Mouse (Mus musculus) right cerebral cortex, postnatal 10 days (tissue): ENCODE measurements at regions not wholly inside any gene's neighbourhood (a gene's known extent, or its start where the extent isn't known, plus 50 kb on each side); places are given as distances from the start of the nearest gene placed in this dataset.

Source experiments
- DNase-seq, 2 experiments: peaks; one replicate each; pipeline ENCODE4 v3.0.0; 2021; ENCODE audit warnings: low spot score in 2 of 2

DNA sequence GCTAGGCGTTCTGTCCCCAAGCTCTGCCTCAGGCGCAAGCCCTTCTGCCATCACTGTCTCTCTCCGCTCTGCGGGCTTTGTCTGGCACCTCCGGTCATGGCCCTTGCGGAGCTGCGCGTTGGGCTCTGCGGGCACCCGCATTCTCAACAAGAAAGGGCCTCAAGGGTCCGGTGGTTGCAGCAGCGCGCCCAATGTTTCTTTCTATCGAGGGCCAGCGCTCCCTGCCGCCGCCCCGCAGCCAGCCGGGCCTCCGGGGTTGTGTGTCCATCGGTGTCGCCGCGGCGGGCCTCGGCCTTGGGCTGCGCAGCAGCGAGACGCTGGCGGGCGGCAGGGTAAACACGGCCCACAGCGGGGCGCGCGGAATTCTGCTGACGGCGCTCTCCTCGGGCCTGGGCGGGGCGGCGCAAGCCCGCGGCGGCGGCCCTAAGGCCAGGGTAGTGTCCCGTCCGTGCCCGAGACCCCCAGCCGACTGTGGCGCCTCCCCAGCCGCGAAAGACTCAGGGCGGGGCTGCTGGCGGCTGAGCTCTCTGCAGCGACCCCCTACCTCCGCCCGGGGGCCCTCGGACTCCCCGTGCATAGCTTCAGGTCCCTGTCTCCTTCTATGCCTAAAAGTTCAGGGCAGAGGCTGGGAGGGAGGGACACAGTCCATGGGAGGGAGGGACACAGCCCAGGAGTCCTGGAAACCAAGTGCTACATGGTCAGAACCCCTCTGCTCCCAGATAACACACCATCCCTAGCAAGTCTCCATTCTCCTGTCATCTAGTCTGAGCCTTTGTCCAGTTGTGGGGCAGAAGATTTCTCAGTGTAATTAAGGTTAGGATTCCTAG, 80.9 kb downstream of the Efnb1 start:
- DNase-seq, result peak in 1 of 2 experiments; percentile 41

DNA sequence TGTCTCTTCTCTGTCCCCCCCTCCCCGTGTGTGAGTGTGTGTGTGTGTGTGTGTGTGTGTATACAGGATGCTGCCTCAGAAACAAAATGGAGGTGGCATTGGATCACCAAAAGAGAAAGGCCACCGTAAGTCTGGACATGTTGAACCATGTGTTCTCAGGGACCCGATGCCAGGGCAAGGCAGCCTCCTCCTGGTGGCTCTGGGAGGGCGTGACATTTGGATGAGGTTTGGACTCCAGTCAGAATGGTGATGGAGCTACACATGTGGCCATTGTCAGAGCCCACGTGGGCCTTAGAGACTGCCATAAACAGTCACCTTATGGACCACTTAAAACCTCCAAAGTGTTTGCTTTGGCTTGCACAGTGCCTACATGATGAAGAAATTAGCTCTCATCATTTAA, 80.0 kb downstream of the Efnb1 start:
- no peak for DNase-seq

- no peak for DNase-seq
Measured at GRCm38 (mm10) chrX:99215111-99215510, 79.2 kb downstream of the Efnb1 start.

- DNase-seq, result no peak
Measured at GRCm38 (mm10) chrX:99213565-99214153, 77.7 kb downstream of the Efnb1 start.

- no peak for DNase-seq
Measured at GRCm38 (mm10) chrX:99204077-99204476, 68.1 kb downstream of the Efnb1 start.

- DNase-seq, result no peak
Measured at GRCm38 (mm10) chrX:99201081-99201480, 65.2 kb downstream of the Efnb1 start.

- no peak for DNase-seq
Measured at GRCm38 (mm10) chrX:99199669-99200068, 63.7 kb downstream of the Efnb1 start.

DNA sequence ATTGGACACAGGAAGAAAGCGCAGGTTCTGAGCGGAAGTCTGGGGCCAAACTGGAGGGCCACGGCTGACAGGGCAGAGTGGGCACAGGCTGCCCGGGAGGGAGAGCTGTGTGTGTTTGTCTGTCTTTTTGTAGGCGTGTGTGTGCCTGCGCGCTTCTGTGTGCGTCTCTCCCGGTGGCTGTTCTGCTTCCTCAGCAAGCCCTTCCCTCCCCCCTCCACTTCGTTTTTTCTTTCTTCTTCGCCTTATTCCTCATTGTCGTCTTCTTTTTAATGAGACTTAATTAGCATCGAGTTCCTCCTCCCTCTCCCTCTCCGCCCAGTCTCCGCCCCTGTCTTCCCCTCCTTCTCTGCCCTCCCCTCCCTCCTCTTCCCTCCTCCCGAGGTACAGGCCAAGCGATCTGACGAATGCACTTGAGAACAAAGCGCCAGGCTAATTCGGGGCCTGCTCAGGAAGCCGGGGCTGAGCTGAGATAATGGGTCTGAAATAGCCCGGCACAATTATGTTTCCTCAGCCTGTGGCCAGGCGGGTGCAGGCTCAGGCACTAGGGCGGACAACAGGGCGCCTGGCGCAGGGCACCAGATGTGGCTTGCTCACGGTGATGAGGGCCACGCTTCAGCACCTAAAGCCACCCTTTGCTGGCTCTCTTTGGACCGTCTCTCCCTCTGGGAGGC, 63.2 kb downstream of the Efnb1 start:
- DNase-seq, result peak; percentile 69 to 75
